Mouse (Mus musculus) cerebellum, adult 2 months (tissue): ENCODE data around the gene Rad51c. TPM values are rescaled to one million over a fixed set of nuclear protein-coding genes. Genes with fewer than 3 reads are reported as not detected.
"Not testable (repeated sequence)": the region's sequence is repeated elsewhere in the genome, so short reads cannot be mapped to it uniquely, and the experiment has no call there.

ENCODE experiments used
- DNase-seq, 2 experiments: peaks; one replicate each; pipeline ENCODE4 v3.0.0; 2021
- H3K27ac ChIP-seq: fragments of 200-500 bp; 2 replicates; pipeline ENCODE4 v1.5.1; 2012; ENCODE audit warnings: low read length, control low read depth, inconsistent platforms; ENCODE audit not compliant: insufficient read depth
- H3K27me3 ChIP-seq: fragments of 200-500 bp; 2 replicates; pipeline ENCODE4 v1.6.1; 2012; ENCODE audit warnings: inconsistent platforms, mild to moderate bottlenecking, low read length, moderate library complexity; ENCODE audit not compliant: control insufficient read depth, insufficient read depth
- H3K4me1 ChIP-seq: fragments of 200-500 bp; 2 replicates; pipeline ENCODE4 v1.6.1; 2011; ENCODE audit warnings: low read length; ENCODE audit not compliant: control insufficient read depth, insufficient read depth
- H3K4me3 ChIP-seq: fragments of 200-500 bp; replicated peaks from 2 replicates; pipeline ENCODE3; 2011; ENCODE audit warnings: mild to moderate bottlenecking, low read depth, low read length, control low read depth; ENCODE audit not compliant: insufficient read depth
- CTCF ChIP-seq: fragments of 200-500 bp; IDR thresholded peaks from 2 replicates; pipeline ENCODE4 v1.5.1; 2011; ENCODE audit warnings: low read depth, mild to moderate bottlenecking, control low read depth, low read length, moderate library complexity, borderline replicate concordance; ENCODE audit not compliant: insufficient read depth
- POLR2A ChIP-seq: fragments of 200-500 bp; IDR thresholded peaks from 2 replicates; pipeline ENCODE4 v1.6.1; 2011; ENCODE audit warnings: low read length, control low read depth, borderline replicate concordance; ENCODE audit not compliant: insufficient read depth
- WGBS: fragments of 180-500 bp; shearing (Covaris S2); methylation state at CpG from one replicate; pipeline ENCODE4 v1.1.7; 2018; 5-methylcytosine and 5-hydroxymethylcytosine counted together
- polyA plus RNA-seq: library from polyadenylated mRNA; depleted of rRNA; stranded (reverse); fragments of >200 nt; gene quantifications from 2 replicates; pipeline ENCODE4 v1.2.3, GENCODE M21; 2012

Gene Rad51c
- polyA plus RNA-seq, 1 experiment, result 4.5 TPM

DNA sequence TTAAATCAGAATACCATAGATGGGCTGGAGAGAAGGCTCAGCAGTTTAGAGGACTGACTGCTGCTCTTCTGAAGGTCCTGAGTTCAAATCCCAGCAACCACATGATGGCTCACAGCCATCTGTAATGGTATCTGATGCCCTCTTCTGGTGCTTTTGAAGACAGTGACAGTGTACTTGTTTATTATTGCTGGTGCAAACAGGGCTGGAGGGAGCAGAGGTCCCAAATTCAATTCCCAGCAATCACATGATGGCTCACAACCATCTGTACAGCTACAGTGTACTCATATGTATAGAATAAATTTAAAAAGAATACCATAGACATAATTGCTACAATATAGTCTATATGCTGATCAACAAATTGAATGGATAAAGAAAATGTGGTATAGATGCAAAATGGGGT, 42.7 kb upstream of the Rad51c start:
- Histone ChIP-seq H3K4me1 (no peaks in the 10 kb centered on the region; the same call in 1 of the 2 replicates), H3K27me3 (no peaks in the 10 kb centered on the region; the same call in 1 of the 2 replicates), H3K4me3 (no peak overlapping the region), H3K27ac (no peak overlapping the region)
- no peak for DNase-seq
- no peak for TF ChIP-seq CTCF
- TF ChIP-seq POLR2A, result no peak

DNA sequence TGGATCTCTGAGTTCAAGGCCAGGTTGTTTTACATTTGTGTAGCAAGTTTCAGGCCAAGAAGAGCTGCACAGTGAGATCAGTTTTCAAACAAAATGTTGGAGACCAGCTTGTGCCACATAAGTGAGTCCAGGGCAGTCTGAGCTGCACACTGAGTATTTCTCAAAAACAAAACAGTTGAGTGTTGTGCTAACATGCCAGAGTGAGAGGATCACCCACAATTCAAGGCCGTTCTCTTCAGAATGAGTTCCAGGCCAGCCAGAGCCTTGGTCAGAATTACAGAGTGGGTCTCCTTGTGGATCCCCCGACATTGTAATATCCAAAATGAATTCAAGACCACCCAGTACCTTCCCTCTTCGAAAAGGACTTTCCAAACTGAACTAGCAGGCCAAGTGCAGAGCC, 41.4 kb upstream of the Rad51c start:
- no peak overlapping the region for H3K27ac ChIP-seq
- H3K4me1 ChIP-seq, result no peaks in the 10 kb centered on the region; the same call in 1 of the 2 replicates
- no peaks in the 10 kb centered on the region; the same call in 1 of the 2 replicates for H3K27me3 ChIP-seq
- H3K4me3 ChIP-seq, result no peak overlapping the region
- 88% methylated on average over 3 of the region's 3 CpGs for WGBS
- TF ChIP-seq CTCF (no peak), POLR2A (no peak)
- no peak for DNase-seq

DNA sequence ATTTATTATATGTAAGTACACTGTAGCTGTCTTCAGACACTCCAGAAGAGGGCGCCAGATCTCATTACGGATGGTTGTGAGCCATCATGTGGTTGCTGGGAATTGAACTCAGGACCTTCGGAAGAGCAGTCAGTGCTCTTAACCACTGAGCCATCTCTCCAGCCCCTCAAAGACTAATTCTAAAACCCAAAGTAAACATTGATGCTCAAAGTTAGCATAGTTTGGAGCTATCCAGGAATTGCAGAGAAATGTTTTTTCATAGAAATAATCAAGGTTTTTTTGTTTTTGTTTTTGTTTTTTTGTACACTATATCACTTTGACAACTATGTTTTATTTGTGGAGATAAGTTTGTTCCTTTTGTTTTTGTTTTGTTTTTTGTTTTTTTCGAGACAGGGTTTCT, 40.8 kb upstream of the Rad51c start:
- not testable (repeated sequence) for H3K4me1 ChIP-seq, H3K27ac ChIP-seq, H3K4me3 ChIP-seq, H3K27me3 ChIP-seq, DNase-seq
- 57% methylated on average over 4 of the region's 4 CpGs for WGBS

DNA sequence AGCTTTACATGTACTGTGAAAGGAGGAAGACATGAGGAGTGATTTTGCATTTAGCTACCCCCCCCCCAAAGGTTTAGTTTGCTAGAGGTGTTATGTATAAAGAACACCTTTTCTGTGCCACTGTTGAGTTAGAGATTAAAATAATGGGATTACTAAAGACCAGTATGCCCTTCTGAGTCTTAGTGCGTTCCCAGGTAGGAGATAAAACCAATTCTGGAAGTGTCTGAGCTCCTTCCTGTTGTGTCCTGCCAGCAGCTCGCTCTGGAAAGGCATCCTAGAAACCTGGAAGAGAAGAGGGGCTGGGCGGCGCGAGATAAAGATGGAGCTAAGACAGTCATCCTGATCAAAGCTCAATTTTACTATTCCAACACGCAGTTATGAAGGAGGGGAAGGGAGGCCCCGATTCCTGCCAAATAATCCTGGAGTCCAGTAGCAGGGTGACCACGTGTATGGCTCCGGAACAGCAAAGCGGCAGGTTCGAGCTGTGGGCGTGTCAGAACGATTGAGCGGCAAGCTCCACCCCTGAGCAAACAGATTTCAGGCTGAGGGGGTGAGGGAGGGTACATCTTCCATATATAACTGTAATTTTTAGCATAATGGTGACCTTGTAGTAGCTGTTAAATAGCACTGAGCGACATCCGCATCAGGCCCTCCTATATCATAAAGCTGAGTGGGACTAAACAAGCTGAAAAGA, 40.1 kb upstream of the Rad51c start:
- Histone ChIP-seq H3K4me1 (no peaks in the 10 kb centered on the region; the same call in 1 of the 2 replicates), H3K27me3 (no peaks in the 10 kb centered on the region; the same call in 1 of the 2 replicates), H3K4me3 (no peak overlapping the region), H3K27ac (no peak overlapping the region)
- WGBS, result 14% methylated on average over 16 of the region's 16 CpGs
- TF ChIP-seq CTCF, result no peak
- no peak for TF ChIP-seq POLR2A
- DNase-seq, result no peak

DNA sequence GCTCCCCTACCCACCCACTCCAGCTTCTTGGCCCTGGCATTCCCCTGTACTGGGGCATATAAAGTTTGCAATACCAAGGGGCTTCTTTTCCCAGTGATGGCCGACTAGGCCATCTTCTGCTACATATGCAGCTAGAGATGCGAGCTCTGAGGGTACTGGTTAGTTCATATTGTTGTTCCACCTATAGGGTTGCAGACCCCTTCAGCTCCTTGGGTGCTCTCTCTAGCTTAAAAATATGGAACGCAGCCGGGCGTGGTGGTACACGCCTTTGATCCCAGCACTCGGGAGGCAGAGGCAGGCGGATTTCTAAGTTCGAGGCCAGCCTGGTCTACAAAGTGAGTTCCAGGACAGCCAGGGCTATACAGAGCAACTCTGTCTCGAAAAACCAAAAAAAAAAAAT, 39.3 kb upstream of the Rad51c start:
- H3K4me3 ChIP-seq, H3K27ac ChIP-seq, H3K27me3 ChIP-seq, DNase-seq, H3K4me1 ChIP-seq: not testable (repeated sequence)
- WGBS, result 67% methylated on average over 10 of the region's 10 CpGs

DNA sequence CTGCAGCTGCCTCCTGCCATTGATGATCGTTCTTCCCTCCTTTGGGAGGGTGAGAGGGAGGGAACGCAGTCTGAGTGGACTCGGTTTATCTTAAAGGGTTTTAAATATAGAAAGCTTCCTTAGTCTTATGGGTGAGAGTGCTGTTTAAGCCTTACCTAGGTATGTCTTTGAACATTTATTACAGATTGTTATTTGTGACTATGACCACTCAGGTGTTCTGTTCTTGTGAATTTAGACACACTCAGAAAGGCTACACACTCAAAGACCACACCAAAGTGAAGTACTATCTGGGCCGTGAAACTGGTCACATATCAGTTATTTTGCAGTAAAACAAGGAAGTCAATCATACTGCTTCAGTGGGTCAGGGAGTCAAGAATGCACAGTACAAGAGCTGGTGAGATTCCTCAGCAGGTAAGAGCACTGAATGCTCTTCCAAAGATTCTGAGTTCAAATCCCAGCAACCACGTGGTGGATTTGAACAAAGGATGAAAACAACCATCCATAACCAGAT, 38.7 kb upstream of the Rad51c start:
- Histone ChIP-seq H3K27me3 (no peaks in the 10 kb centered on the region), H3K27ac (no peak overlapping the region; the same call in 1 of the 2 replicates), H3K4me1 (no peaks in the 10 kb centered on the region; the same call in 1 of the 2 replicates), H3K4me3 (no peak overlapping the region)
- peak; percentile 42 to 76 for DNase-seq
- TF ChIP-seq CTCF (no peak), POLR2A (no peak)
- WGBS, result 0% methylated on average over 5 of the region's 5 CpGs

DNA sequence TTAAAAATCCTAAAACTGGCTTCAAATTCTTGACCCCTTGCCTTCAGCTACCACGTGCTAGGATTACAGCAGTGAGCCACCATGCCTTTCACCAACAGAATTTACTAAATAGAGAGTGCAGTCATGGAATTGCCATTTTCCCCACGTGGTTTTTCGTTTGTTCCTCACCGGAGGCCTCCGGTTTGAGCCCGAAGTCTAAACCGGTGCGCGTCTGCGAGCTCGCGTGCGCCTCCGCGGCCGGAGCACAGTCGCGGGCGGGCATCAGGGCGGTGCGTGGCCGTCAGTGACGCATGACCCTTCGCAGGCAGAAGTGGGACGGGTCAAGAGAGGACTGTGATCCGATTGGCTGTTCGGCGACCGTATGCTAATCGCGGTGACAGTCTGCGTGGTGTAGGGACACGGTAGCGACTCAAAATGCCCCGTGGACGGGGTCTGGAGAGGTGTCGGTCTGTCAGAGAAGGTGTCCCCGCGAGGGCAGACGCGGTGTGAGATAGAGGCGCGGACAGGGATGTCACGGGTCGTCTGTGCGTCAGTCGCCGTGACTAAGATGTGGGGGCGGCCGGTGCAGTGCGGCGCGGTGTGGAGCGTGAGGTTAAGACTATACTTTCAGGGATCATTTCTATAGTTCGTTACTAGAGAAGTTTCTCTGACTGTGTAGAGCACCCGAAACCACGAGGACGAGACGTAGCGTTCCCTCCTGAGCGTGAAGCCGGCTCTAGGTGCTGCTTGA, 38.1 kb upstream of the Rad51c start:
- peak; percentile 86 to 89 for DNase-seq
- Histone ChIP-seq H3K4me3 (peak overlapping the region; percentile 53), H3K27ac (peak overlapping the region; percentile 66)
- under 1% methylated on average over 32 of the region's 62 CpGs for WGBS
- not testable (repeated sequence) for H3K4me1 ChIP-seq, H3K27me3 ChIP-seq
- TF ChIP-seq POLR2A, result peak; percentile 38; the same call in 1 of the 2 replicates

DNA sequence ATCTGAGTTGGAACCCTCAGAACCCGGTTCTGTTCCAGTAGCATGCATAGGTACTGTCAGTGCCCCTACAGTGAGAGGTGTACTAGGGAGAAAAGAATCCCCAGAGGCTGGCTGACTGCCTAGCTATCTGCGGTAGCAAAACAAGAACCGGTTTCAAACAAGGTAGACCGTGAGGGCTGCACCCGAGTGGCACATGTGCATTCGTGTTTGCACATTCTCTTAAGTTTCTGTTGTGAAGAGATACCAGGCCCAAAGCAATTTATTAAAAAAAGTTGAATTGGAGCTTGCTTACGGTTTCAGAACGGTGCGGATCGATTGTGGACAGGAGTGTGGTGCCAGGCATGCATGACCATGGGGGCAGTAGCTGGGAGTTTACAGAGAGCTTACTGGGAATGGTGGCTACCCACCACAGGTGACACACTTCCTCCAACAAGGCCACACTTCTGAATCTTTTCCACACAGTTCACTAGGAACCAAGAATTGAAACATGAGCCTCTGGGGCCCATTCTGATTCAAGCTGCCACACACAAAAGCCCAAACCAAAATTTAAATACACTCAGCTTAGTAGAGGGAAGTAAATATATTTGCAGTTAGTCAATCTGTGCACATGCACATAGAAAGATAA, 35.2 kb upstream of the Rad51c start:
- TF ChIP-seq POLR2A (no peak), CTCF (no peak)
- 87% methylated on average over 10 of the region's 10 CpGs for WGBS
- no peak overlapping the region for H3K4me3 ChIP-seq
- no peak for DNase-seq
- H3K27me3 ChIP-seq, result no peaks in the 10 kb centered on the region
- no peak overlapping the region for H3K27ac ChIP-seq
- no peaks in the 10 kb centered on the region for H3K4me1 ChIP-seq
